Mouse (Mus musculus) lung, postnatal 0 days (tissue): ENCODE measurements around the gene Zfp281. TPM values are rescaled to one million over a fixed set of nuclear protein-coding genes. Genes with fewer than 3 reads are reported as not detected.

Experiments used
- ATAC-seq: fragments of 200-750 bp; cut with Nextera tagmentation; 2 replicates; pipeline ENCODE4 v1.8.0; 2017; ENCODE audit warnings: moderate library complexity
- DNase-seq: peaks from one replicate; pipeline ENCODE4 v3.0.0-alpha.2; 2016; ENCODE audit warnings: low spot score
- H3K27ac ChIP-seq: fragments of 300-500 bp; sonication (generic); 2 replicates; pipeline ENCODE4 v1.5.1; 2014; ENCODE audit warnings: antibody characterized with exemption, mild to moderate bottlenecking, low read length, mixed read lengths
- H3K27me3 ChIP-seq: fragments of 300-500 bp; sonication (generic); replicated peaks from 2 replicates; pipeline ENCODE4 v1.6.1; 2014; ENCODE audit warnings: low read length, mixed read lengths; ENCODE audit not compliant: insufficient read depth
- H3K36me3 ChIP-seq: fragments of 300-500 bp; sonication (generic); 2 replicates; pipeline ENCODE4 v1.6.1; 2014; ENCODE audit warnings: low read length, mixed read lengths; ENCODE audit not compliant: insufficient read depth
- H3K4me1 ChIP-seq: fragments of 300-500 bp; sonication (generic); 2 replicates; pipeline ENCODE4 v1.6.1; 2014; ENCODE audit warnings: antibody characterized with exemption, low read depth, low read length, mixed read lengths; ENCODE audit not compliant: insufficient read depth
- H3K4me2 ChIP-seq: fragments of 300-500 bp; sonication (generic); replicated peaks from 2 replicates; pipeline ENCODE4 v1.6.1; 2014; ENCODE audit warnings: low read depth, mild to moderate bottlenecking, low read length, moderate library complexity, mixed read lengths
- H3K4me3 ChIP-seq: fragments of 300-500 bp; sonication (generic); 2 replicates; pipeline ENCODE4 v1.5.1; 2014; ENCODE audit warnings: low read depth, low read length
- H3K9ac ChIP-seq: fragments of 300-500 bp; sonication (generic); replicated peaks from 2 replicates; pipeline ENCODE4 v1.6.1; 2014; ENCODE audit warnings: low read depth, mild to moderate bottlenecking
- H3K9me3 ChIP-seq: fragments of 300-500 bp; sonication (generic); 2 replicates; pipeline ENCODE4 v1.6.1; 2016; ENCODE audit warnings: low read length, mixed read lengths
- CTCF ChIP-seq: IDR thresholded peaks from 2 replicates; pipeline ENCODE4 v1.5.1; 2016; ENCODE audit warnings: antibody characterized with exemption, mild to moderate bottlenecking
- EP300 ChIP-seq: IDR thresholded peaks from 2 replicates; pipeline ENCODE4 v1.6.1; 2016; ENCODE audit warnings: antibody characterized with exemption, mild to moderate bottlenecking, control low read depth
- whole genome bisulfite sequencing: fragments of 180-500 bp; shearing (Covaris S2); extraction: QIAGEN DNeasy Blood & Tissue Kit; methylation state at CpG from one replicate; pipeline ENCODE4 v1.1.7; 2014; 5-methylcytosine and 5-hydroxymethylcytosine counted together
- polyA plus RNA-seq: library from polyadenylated mRNA; unstranded; fragments of >200 nt; fragmentation: Nextera tagmentation; extraction: Ambion mirVana; gene quantifications from 2 replicates; pipeline ENCODE4 v1.2.1, GENCODE M21; 2015

Zfp281 gene
- polyA plus RNA-seq, 1 experiment from 2014 or later, result 15.3 TPM

DNA sequence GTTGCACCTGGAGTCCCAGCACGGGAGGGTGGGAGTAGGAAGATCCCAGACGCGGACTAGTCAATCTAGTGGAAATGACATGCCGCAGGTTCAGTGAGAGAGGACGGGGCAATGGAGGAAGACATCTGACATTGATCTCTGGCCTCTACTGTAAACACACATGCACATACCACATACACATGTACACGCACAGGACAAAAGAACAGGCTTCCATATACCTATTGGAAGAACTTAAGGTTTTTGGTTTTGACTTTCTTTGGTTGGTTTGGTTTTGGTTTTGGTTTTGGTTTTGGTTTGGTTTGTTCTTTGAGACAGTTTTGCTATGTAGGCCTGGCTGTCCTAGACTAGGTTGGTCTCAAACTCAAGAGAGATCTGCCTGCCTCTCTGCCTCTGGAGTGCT lies 12.2 kb downstream of the Zfp281 start:
- no peak for ATAC-seq
- TF ChIP-seq CTCF (no peak), EP300 (no peak)
- 89% methylated on average over 6 of the region's 6 CpGs for WGBS
- Histone ChIP-seq H3K4me1 (no peaks in the 10 kb centered on the region), H3K27me3 (no peaks in the 10 kb centered on the region), H3K4me2 (no peak overlapping the region), H3K4me3 (no peak overlapping the region), H3K27ac (no peak overlapping the region), H3K9ac (no peak overlapping the region), H3K36me3 (no peaks in the 10 kb centered on the region), H3K9me3 (no peaks in the 10 kb centered on the region)
- no peak for DNase-seq

DNA sequence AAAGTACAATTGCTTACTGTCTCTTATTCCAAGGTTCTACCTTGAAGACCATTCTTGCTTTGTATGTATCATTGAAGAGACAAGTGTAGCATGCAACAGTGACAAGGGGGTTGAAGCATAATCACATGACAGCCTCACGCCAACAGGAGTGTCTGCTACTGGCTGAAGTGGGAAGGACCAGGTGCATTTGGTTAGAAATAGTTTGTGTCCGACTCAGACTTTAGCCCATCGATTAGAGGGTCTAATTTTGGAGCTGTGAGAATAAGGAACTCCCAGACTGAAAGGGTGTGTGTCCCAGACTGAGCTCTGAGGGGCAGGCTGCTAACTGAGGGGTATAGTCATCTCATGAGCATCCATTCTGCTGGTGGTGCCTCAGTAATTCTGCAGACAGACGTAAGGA lies 13.0 kb downstream of the Zfp281 start:
- ATAC-seq (no peak), DNase-seq (no peak)
- no peaks in the 10 kb centered on the region for H3K36me3 ChIP-seq
- TF ChIP-seq CTCF (no peak), EP300 (no peak)
- no peak overlapping the region for H3K9ac ChIP-seq
- no peak overlapping the region for H3K27ac ChIP-seq
- H3K4me1 ChIP-seq, result no peaks in the 10 kb centered on the region
- H3K27me3 ChIP-seq, result no peaks in the 10 kb centered on the region
- H3K4me3 ChIP-seq, result no peak overlapping the region
- H3K9me3 ChIP-seq, result no peaks in the 10 kb centered on the region
- H3K4me2 ChIP-seq, result no peak overlapping the region
- WGBS, result 83% methylated on average over 4 of the region's 4 CpGs

DNA sequence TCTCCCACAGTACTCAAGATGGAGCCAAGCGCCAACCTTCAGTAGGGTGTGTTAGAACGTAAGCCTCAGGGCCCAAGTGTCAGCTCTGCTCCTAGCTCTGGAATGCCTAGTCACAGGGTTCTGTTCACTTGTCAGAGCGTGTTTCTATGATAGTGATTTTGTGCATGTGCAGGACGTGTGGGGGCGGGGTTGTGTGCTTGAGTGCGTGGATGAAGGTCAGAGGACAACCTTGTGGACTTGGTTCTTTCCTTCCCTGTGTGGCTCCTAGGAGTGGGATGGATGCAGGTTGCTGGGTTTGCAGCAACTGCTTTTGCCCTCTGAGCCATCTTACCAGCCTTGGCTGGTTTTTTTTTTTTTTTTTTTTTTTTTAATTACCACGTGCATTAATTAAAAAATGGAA lies 13.5 kb downstream of the Zfp281 start:
- ATAC-seq, result no peak
- Histone ChIP-seq H3K4me1 (no peaks in the 10 kb centered on the region), H3K4me3 (no peak overlapping the region), H3K4me2 (no peak overlapping the region), H3K9me3 (no peaks in the 10 kb centered on the region), H3K9ac (no peak overlapping the region), H3K27me3 (no peaks in the 10 kb centered on the region), H3K36me3 (no peaks in the 10 kb centered on the region), H3K27ac (no peak overlapping the region)
- 85% methylated on average over 7 of the region's 7 CpGs for WGBS
- no peak for DNase-seq
- TF ChIP-seq EP300, result no peak
- TF ChIP-seq CTCF, result no peak

DNA sequence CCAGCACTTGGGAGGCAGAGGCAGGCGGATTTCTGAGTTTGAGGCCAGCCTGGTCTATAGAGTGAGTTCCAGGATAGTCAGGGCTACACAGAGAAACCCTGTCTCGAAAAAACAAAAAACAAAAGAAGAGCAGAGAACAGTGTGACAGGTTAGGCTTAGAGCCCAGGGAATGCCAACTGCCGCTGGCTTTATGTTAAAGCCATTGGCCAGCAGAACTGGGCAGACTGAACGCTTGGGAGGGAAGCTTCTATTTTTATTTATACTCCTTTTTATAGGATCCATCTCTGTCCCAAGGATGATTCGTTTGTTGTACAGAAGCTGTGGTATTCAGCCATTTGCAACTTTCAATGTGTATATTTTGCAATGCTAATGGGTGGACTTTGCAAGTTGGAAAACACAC lies 14.0 kb downstream of the Zfp281 start:
- 79% methylated on average over 5 of the region's 5 CpGs for WGBS
- H3K4me1 ChIP-seq, result no peaks in the 10 kb centered on the region
- TF ChIP-seq CTCF, result no peak
- no peak for TF ChIP-seq EP300
- H3K9ac ChIP-seq, result no peak overlapping the region
- no peak overlapping the region for H3K4me2 ChIP-seq
- H3K27me3 ChIP-seq, result no peaks in the 10 kb centered on the region
- H3K4me3 ChIP-seq, result no peak overlapping the region
- H3K27ac ChIP-seq, result no peak overlapping the region
- no peaks in the 10 kb centered on the region for H3K9me3 ChIP-seq
- ATAC-seq (no peak), DNase-seq (no peak)
- no peaks in the 10 kb centered on the region for H3K36me3 ChIP-seq

DNA sequence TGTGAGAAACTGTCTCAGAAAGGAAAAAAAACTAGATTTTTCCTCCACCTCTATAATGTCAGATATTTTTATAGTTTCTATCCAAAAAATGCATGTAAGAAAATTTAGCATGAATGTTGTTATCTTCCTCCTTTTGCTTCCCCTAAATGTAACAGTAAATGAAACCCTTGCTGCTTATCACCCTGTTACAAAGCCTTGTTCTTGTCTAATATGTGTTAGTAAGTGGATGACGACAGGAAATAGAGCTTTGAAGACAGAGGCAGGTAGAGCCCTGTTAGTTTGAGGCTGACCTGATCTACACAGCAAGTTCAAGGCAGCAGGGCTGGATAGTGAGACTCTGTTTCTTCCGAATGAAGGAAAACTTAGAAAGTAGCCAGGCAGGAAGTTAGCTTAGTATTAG lies 14.5 kb downstream of the Zfp281 start:
- DNase-seq (no peak), ATAC-seq (no peak)
- no peak for TF ChIP-seq CTCF
- TF ChIP-seq EP300, result no peak
- Histone ChIP-seq H3K9me3 (no peaks in the 10 kb centered on the region), H3K4me1 (no peaks in the 10 kb centered on the region), H3K4me2 (no peak overlapping the region), H3K9ac (no peak overlapping the region), H3K27me3 (no peaks in the 10 kb centered on the region), H3K4me3 (no peak overlapping the region), H3K36me3 (no peaks in the 10 kb centered on the region), H3K27ac (no peak overlapping the region)
- 51% methylated on average over 2 of the region's 2 CpGs for whole genome bisulfite sequencing

DNA sequence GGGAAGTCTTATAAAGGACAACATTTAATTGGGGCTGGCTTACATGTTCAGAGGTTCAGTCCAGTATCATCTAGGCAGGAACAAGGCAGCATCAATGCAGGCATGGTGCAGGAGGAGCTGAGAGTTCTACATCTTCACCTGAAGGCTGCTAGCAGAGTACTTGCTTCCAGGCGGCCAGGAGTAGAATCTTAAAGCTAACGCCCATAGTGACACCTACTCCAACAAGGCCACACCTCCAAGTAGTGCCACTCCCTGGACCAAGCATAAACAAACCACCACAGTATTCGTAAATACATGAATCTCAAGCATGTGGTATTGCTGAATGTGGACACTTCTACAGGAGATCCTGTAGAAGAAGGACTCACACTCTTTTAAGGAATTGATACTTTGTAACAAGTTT lies 18.0 kb downstream of the Zfp281 start:
- ATAC-seq, result no peak
- Histone ChIP-seq H3K27ac (no peak overlapping the region), H3K9me3 (no peaks in the 10 kb centered on the region), H3K4me1 (no peaks in the 10 kb centered on the region), H3K9ac (no peak overlapping the region), H3K36me3 (no peaks in the 10 kb centered on the region), H3K4me2 (no peak overlapping the region), H3K4me3 (no peak overlapping the region), H3K27me3 (no peaks in the 10 kb centered on the region)
- no peak for DNase-seq
- TF ChIP-seq EP300, result no peak
- TF ChIP-seq CTCF, result no peak
- WGBS, result 52% methylated on average over 3 of the region's 3 CpGs

DNA sequence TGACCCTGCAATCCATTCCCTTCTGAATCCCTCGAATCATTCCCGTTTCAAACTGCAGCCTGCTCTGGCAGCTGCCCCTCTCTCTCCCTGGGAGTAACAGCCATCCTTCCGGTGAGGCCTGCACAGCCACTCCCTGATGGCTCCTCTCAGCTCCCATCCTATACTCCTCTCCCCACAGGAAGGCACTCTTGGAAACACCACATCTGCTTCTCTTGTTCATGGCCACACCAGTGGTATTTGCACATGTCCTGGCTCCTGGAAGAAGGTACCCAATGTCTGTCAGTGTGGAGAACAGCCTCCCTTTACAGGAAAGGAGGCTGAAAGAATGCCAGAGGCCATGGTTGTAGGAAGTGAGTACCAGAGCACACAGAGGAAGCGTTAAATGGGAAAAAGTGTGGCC lies 19.8 kb downstream of the Zfp281 start:
- DNase-seq (no peak), ATAC-seq (no peak)
- H3K4me2 ChIP-seq, result no peak overlapping the region
- no peak overlapping the region for H3K9ac ChIP-seq
- TF ChIP-seq EP300 (no peak), CTCF (no peak)
- no peak overlapping the region for H3K27ac ChIP-seq
- no peaks in the 10 kb centered on the region for H3K27me3 ChIP-seq
- H3K9me3 ChIP-seq, result no peaks in the 10 kb centered on the region
- WGBS, result 54% methylated on average over 4 of the region's 4 CpGs
- H3K36me3 ChIP-seq, result no peaks in the 10 kb centered on the region
- no peaks in the 10 kb centered on the region for H3K4me1 ChIP-seq
- H3K4me3 ChIP-seq, result no peak overlapping the region
